Mouse (Mus musculus) cerebellum, adult 2 months (tissue): ENCODE data around the gene Pde11a.

Experiments used
- CTCF ChIP-seq: fragments of 200-500 bp; IDR thresholded peaks from 2 replicates; pipeline ENCODE4 v1.5.1; 2011; ENCODE audit warnings: low read depth, mild to moderate bottlenecking, control low read depth, low read length, moderate library complexity, borderline replicate concordance; ENCODE audit not compliant: insufficient read depth
- POLR2A ChIP-seq: fragments of 200-500 bp; IDR thresholded peaks from 2 replicates; pipeline ENCODE4 v1.6.1; 2011; ENCODE audit warnings: low read length, control low read depth, borderline replicate concordance; ENCODE audit not compliant: insufficient read depth

DNA sequence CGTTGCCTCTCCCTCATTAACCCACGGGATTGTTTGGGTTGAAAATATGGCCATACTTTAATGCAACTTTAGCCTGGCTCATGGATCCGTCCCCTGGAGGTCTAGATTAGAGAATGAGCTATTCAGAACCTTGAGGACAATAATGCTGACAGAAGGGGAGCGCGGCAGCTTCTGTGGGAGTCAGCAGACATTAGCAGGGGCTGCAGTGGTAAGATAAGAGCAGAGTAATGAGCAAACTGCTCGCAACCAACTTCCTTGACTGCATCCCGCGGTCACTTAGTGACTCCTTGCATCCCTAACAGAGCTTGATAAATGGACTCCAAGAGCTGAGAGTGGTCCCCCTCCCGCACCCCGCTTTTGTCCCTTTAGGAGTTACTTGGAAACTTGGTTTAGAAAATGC lies 296.4 kb downstream of the Pde11a start:
- no peak for TF ChIP-seq CTCF
- no peak for TF ChIP-seq POLR2A
